ENCODE assay signal across 8 mouse cellular contexts in the genomic region with DNA sequence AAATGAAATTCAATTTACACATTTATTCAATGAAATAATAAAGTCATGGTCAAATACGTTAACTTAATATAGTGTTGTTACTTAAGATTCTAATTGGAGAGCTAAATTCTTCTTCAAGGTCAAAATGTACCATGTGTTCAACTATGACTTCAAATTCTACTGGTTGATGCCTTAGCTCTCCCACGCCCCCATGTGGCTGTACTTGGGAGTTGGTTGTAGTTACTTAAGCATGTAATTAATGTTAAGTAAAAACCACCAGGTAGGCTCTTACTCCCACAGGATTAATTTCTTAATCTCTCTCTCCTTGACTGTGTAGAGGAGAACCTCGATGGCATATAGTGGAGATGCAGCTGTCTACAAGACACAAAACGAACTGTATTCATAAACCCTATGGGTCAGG.
DNase-seq lines count a peak whose midpoint lies in the region; ATAC-seq and TF ChIP-seq lines count a peak whose summit lies in the region.

No protein-coding gene starts in this region.

- no peaks in the 10 kb centered on the region for H3K4me1 ChIP-seq in intestine, embryonic 16.5 days (ENCODE audit: control insufficient read depth, insufficient read depth, low read length)

- H3K9me3 ChIP-seq in intestine, embryonic 16.5 days (ENCODE audit: control insufficient read depth, low read length): no peaks in the 10 kb centered on the region

- no peaks in the 10 kb centered on the region for H3K27me3 ChIP-seq in intestine, embryonic 16.5 days (replicated peaks; ENCODE audit: control insufficient read depth, insufficient read depth, low read length)

- peak; percentile 26; the same call in 1 of the 2 replicates for TF ChIP-seq CTCF in brain, embryonic 14.5 days (IDR thresholded peaks at IDR 0.05; ENCODE audit: borderline replicate concordance, extremely low read depth, insufficient read depth, insufficient read length)

- H3K4me3 ChIP-seq in intestine, embryonic 16.5 days (ENCODE audit: low read length): no peak overlapping the region

- DNase-seq in left cerebral cortex, postnatal 4 days: peak; percentile 63
- no peak for DNase-seq in left cerebral cortex, adult 18-20 months (ENCODE audit: low spot score in 2 of 2)
- DNase-seq in R1 (ENCODE audit: low read depth, low spot score): peak; percentile 54
- peak; percentile 44 for DNase-seq in brain, embryonic 14.5 days (ENCODE audit: low read depth)
- DNase-seq in kidney, postnatal 4 days: peak; percentile 38 to 41
- no peak for DNase-seq in frontal cortex, postnatal 14 days (ENCODE audit: low spot score in 2 of 2)
- no peak for DNase-seq in left cerebral cortex, adult 8-10 months (ENCODE audit: low spot score in 2 of 2)

- H3K4me2 ChIP-seq in intestine, embryonic 16.5 days (ENCODE audit: low read depth, low read length): no peak overlapping the region

- no peaks in the 10 kb centered on the region for H3K36me3 ChIP-seq in intestine, embryonic 16.5 days (ENCODE audit: control insufficient read depth, insufficient read depth, low read length)

- intact Hi-C loops in left cerebral cortex, postnatal 4 days (cut with DNase I): no loop called here

- no peak overlapping the region for H3K9ac ChIP-seq in intestine, embryonic 16.5 days (ENCODE audit: low read depth, low read length)

- no peak overlapping the region for H3K27ac ChIP-seq in intestine, embryonic 16.5 days (ENCODE audit: low read length)

- no peak for TF ChIP-seq POLR2A in brain, embryonic 14.5 days (IDR thresholded peaks at IDR 0.05; ENCODE audit: borderline replicate concordance, extremely low read depth, insufficient read depth, insufficient read length, poor library complexity, severe bottlenecking)

- no peak for ATAC-seq in intestine, embryonic 16.5 days

- WGBS in intestine, embryonic 16.5 days: 58% methylated on average over 4 of the region's 4 CpGs

Comparison
In these comparisons a context has a peak if more than half of its experiments do, and no peak if none do; other contexts are left out.
1. DNase-seq: peak in left cerebral cortex, postnatal 4 days (single experiment), R1 (single experiment), brain, embryonic 14.5 days (single experiment) and kidney, postnatal 4 days (2 of 2); none in left cerebral cortex, adult 18-20 months (0 of 2), frontal cortex, postnatal 14 days (0 of 2) and left cerebral cortex, adult 8-10 months (0 of 2).